In the genomic region with DNA sequence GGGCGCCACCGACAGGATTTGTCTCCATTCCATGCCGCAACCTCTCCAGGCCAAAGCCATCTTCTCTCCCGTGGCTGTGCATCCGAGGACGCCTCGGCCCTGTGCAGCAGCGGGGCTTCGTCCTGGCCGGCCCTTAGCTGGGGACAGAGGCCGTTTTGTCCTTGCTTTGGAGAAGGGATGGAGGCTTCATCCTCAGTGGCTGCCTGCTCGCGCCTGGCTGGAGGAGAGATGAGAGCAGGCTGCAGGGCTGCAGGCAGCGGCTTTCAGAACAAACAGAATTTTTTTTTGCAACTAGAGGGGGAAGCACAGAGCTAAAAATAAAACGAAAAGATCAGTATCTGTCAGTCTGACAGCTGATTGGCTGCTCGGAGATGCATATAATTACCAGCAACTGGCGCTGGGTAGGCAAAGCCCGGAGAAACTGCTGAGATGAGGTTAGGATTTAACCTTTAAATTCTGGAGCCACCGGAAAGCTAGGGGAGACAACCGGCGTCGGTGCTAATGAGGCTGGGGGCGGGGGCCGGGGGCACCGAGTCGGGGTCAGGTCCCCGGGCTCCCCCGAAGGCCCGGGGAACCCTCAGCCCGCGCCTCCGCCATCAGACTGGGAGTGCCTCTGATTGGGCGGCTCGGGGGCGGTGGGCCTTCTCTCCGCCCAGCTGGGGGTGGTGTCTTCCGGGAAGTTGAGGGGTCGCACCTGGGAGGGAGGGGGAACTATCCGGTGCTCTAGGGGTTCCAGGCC, we compare ENCODE assay signal across 8 mouse cellular contexts. TPM values are rescaled to one million over a fixed set of nuclear protein-coding genes. Genes with fewer than 3 reads are reported as not detected.
DNase-seq lines count a peak whose midpoint lies in the region; ATAC-seq and TF ChIP-seq lines count a peak whose summit lies in the region.

A gene (plus strand): TSS at position 400 of the 739 bp plus-strand sequence.

- peak within 1 kb of the TSS; percentile 56 for H3K4me3 ChIP-seq in forebrain, embryonic 15.5 days
- peak within 1 kb of the TSS; percentile 55 for H3K4me3 ChIP-seq in liver, postnatal 0 days (ENCODE audit: low read depth, low read length)
- H3K4me3 ChIP-seq in neural tube, embryonic 13.5 days = peak within 1 kb of the TSS; percentile 51

- H3K9me3 ChIP-seq in forebrain, embryonic 15.5 days = no peaks in the 10 kb centered on the region
- H3K9me3 ChIP-seq in liver, postnatal 0 days (ENCODE audit: low read length) = no peaks in the 10 kb centered on the region
- no peaks in the 10 kb centered on the region for H3K9me3 ChIP-seq in neural tube, embryonic 13.5 days

- ATAC-seq in forebrain, embryonic 15.5 days (replicated peaks) = peak; percentile 73
- peak; percentile 61 for ATAC-seq in liver, postnatal 0 days
- ATAC-seq in neural tube, embryonic 13.5 days (ENCODE audit: low read depth) = peak; percentile 67

- peak within 1 kb of the TSS; percentile 66 for H3K9ac ChIP-seq in forebrain, embryonic 15.5 days (replicated peaks)
- peak within 1 kb of the TSS; percentile 71 for H3K9ac ChIP-seq in liver, postnatal 0 days (replicated peaks)
- H3K9ac ChIP-seq in neural tube, embryonic 13.5 days = peak within 1 kb of the TSS; percentile 80

- 1% methylated on average over 39 of the region's 39 CpGs for WGBS in forebrain, embryonic 15.5 days
- under 1% methylated on average over 38 of the region's 39 CpGs for WGBS in liver, postnatal 0 days (ENCODE audit: insufficient replicate concordance)
- WGBS in neural tube, embryonic 13.5 days = under 1% methylated on average over 39 of the region's 39 CpGs

- H3K4me2 ChIP-seq in forebrain, embryonic 15.5 days (replicated peaks) = peak within 1 kb of the TSS; percentile 54
- peak within 1 kb of the TSS; percentile 71 for H3K4me2 ChIP-seq in liver, postnatal 0 days (ENCODE audit: low read depth, low read length)
- H3K4me2 ChIP-seq in neural tube, embryonic 13.5 days = peak within 1 kb of the TSS; percentile 64

- H3K27ac ChIP-seq in forebrain, embryonic 15.5 days (replicated peaks) = peak within 1 kb of the TSS; percentile 99
- peak within 1 kb of the TSS; percentile 78 for H3K27ac ChIP-seq in liver, postnatal 0 days (ENCODE audit: low read depth)
- peak within 1 kb of the TSS; percentile 98 for H3K27ac ChIP-seq in neural tube, embryonic 13.5 days (replicated peaks)

- H3K4me1 ChIP-seq in forebrain, embryonic 15.5 days = peaks cover 48% of the 10 kb centered on the region
- peaks cover 15% of the 10 kb centered on the region for H3K4me1 ChIP-seq in liver, postnatal 0 days (ENCODE audit: insufficient read depth)
- peaks cover 36% of the 10 kb centered on the region for H3K4me1 ChIP-seq in neural tube, embryonic 13.5 days (replicated peaks)

- peak; percentile 25; the same call in 1 of the 2 replicates for TF ChIP-seq CTCF in liver, postnatal 0 days (IDR thresholded peaks at IDR 0.05; ENCODE audit: low read depth)

- H3K36me3 ChIP-seq in forebrain, embryonic 15.5 days = no peaks in the 10 kb centered on the region
- no peaks in the 10 kb centered on the region for H3K36me3 ChIP-seq in liver, postnatal 0 days (replicated peaks; ENCODE audit: insufficient read depth, low read length)
- no peaks in the 10 kb centered on the region for H3K36me3 ChIP-seq in neural tube, embryonic 13.5 days

- intact Hi-C loops in heart, postnatal 25 days (cut with DNase I) = loop anchor here (2.0 to 5.0 kb wide), 2 partner anchors 122 kb away; no protein-coding TSS in a partner anchor

- no peaks in the 10 kb centered on the region for H3K27me3 ChIP-seq in forebrain, embryonic 15.5 days
- no peaks in the 10 kb centered on the region for H3K27me3 ChIP-seq in liver, postnatal 0 days (ENCODE audit: insufficient read depth, low read length)
- H3K27me3 ChIP-seq in neural tube, embryonic 13.5 days = no peaks in the 10 kb centered on the region

- TF ChIP-seq EP300 in liver, postnatal 0 days (IDR thresholded peaks at IDR 0.05; ENCODE audit: low read depth) = no peak

- peak; percentile 75 for DNase-seq in ES-CJ7 (ENCODE audit: low read depth, low spot score)
- DNase-seq in c-Kit-positive CD71-positive TER-119-negative erythroid progenitor cells, embryonic 14.5 days (ENCODE audit: low read depth) = peak; percentile 55
- DNase-seq in heart, postnatal 25 days (ENCODE audit: low spot score) = peak; percentile 74
- peak; percentile 78 to 88 for DNase-seq in layer of hippocampus, adult 18-20 months (ENCODE audit: low spot score in 2 of 2)
- DNase-seq in liver, postnatal 0 days = peak; percentile 55
- DNase-seq in telencephalon, adult 2 months (ENCODE audit: low read depth, low spot score) = peak; percentile 92

RNA-seq across cellular contexts. Expression of the gene that starts here (rescaled TPM):
- 0.63 and 1.4 TPM in 2 replicates for polyA plus RNA-seq in forebrain, embryonic 15.5 days (2015; fragmentation: Nextera tagmentation; extraction: Ambion mirVana)
- total RNA-seq in heart, postnatal 25 days (2021) = 1 to 10 TPM; 1.2 TPM
- total RNA-seq in layer of hippocampus, adult 18-20 months (2021) = 1 to 10 TPM; 4.5 to 5.3 TPM
- polyA plus RNA-seq in liver, postnatal 0 days (2015; fragmentation: Nextera tagmentation; extraction: Ambion mirVana) = 0.22 TPM in 2 replicates
- polyA plus RNA-seq in neural tube, embryonic 13.5 days (2015; fragmentation: Nextera tagmentation; extraction: Ambion mirVana) = 0.39 and 0.98 TPM in 2 replicates

Comparison
In these comparisons a context has a peak if more than half of its experiments do, and no peak if none do; other contexts are left out.
1. Peak in every context shown above with its lines: DNase-seq, ATAC-seq, H3K4me3 ChIP-seq and H3K27ac ChIP-seq.
2. Peak in DNase-seq, ATAC-seq, H3K4me3 ChIP-seq, H3K27ac ChIP-seq, H3K9ac ChIP-seq and H3K4me2 ChIP-seq in liver, postnatal 0 days; RNA of the gene not detected or under 1 TPM.
3. Peak in ATAC-seq, H3K4me3 ChIP-seq, H3K27ac ChIP-seq, H3K9ac ChIP-seq and H3K4me2 ChIP-seq in neural tube, embryonic 13.5 days; RNA of the gene not detected or under 1 TPM.